Mouse (Mus musculus) right cerebral cortex, postnatal 4 days (tissue): ENCODE data around the gene Htra3.

Experiments
- DNase-seq: peaks from one replicate; pipeline ENCODE4 v3.0.0-alpha.2; 2022

Gene Htra3

DNA sequence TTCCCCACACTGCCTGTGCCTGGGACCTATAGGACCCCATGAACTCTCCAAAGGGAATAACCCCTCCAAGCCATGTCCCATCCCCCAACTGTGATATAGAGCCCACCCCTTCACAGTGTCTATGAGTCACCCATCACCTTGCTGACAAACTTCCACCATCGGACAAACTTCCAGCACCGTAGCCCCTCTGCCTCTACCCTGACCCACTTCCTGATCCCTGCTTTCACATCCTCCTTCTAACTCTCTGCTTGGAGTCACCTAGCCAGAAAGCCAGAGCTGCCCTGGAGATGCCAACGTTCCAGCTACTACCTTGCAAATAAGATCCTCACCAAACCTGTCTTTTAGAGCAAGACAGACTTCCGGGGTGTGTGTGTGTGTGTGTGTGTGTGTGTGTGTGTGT, 14.1 kb upstream of the Htra3 start:
- DNase-seq = no peak

DNA sequence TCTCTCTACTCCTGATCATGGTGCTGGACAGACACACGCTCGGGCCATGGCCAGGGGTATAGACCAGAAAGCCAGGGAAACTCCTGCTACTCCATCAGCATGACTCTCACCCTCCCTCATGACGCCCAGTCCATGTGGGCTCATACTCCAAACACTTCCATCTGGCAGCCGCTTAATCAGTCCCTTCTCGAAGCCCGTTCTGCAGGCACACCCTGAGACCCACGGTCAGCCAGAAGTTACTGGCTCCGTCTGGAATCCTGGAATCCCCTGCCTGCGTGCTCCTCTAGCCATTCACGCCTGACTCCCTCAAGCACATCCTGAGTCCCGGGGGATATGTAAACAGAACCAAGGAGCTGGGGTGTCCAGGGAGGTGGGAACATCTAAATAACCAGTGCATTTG, 11.7 kb upstream of the Htra3 start:
- DNase-seq = no peak

DNA sequence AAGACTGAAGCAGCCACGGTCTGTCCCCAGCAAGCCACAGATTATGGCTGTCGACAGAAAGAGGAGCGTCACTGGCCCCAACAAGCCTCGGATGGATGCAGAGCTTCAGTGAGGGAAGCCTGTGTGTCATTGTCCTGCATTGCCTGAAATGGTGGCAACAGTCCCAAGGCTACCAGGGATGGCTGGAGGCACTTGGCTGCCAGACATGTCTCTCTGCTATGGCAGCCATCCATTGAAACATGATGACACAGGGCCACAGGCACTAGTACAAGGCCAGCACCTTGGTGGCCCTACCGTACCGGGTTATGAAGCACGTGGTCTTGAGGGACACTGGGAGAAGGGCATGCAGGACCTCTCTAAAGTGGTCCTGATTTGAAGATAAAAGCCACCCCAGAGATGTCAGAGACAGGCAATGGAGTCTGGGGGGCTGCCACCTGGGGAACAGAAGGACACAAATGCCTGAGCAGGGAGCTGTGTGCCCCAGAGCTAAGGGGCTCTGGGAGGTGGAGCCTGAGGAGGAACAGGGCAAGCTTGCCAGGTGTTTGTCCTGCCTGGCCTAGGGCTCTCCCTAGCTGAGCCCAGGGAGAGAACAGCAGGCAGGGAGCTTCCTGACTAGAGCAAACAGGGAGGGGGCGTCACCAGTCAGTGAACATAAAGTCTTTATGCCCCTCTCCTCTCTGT, 11.0 kb upstream of the Htra3 start:
- DNase-seq = no peak

DNA sequence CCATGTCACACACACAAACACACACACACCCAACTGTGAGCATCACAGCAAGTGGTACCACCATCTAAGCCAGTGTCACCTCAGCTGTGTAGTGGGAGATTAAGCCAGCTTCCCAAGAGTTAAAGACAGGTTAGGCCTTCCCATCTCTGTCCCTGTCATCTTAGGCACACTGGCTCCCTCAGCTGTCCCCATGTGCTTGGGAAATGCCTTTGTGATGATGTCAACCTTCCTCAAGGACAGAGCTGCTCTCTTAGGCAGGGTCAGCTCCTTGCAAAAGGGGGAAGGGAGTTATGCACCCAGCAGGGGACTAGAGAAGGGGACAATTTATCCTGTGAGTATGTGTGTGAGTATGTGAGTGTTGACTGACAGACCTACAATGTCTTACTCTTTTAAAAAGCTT, 9.8 kb upstream of the Htra3 start:
- DNase-seq = no peak

DNA sequence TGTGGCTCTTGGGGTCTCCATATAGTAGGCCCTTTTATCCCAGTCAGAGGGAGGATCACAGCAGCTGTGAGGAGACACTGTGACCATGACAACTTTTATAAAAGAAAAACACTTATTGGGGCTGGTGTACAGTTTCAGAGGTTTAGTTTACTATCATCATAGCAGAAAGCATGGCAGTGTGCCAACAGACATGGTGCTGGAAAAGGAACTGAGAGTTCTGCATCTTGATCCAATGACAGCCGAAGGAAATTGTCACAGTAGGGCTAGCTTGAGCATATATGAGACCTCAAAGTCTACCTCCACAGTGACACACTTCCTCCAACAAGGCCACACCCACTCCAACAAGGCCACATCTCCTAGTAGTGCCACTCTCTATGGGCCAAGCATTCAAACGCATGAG, 9.3 kb upstream of the Htra3 start:
- DNase-seq = no peak

DNA sequence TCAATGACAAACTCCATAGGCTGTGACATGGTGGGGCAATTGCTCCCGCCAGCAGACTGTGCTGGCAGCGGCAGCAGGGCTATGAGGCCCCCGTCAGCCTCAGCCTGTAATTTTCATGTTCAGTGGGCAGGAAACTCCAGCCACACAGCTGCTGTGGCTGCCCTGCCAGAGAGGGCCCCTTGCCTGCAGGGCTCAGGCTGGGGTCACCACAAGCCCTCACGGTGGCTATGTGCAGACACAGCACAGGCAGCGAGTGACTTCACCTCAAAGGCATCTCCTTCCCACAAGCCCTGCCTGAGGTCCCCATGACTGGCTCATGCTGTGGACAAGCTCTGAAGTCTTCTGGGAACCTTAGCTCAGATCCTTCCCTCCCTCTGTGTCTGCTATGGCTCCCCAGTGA, 7.5 kb upstream of the Htra3 start:
- DNase-seq = no peak

DNA sequence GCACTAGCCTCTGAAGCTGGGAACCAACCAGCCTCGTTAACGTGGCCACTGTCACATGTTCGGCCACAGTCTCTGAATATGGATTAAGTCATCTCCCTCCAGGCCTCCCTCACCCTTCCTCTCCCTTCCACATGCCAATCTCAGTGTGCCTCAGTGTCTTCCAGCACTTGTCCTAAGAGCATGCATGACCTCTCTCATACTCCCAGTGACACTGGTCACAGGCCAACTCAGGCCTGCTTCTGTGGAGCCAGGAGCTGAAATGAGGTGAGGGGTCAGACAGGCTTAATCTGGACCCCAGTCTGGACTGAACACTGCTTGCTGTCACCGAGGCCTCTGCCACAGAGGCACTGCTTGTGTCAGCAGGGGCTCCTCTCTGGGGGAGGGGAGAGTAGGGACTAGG, 6.8 kb upstream of the Htra3 start:
- DNase-seq = no peak

DNA sequence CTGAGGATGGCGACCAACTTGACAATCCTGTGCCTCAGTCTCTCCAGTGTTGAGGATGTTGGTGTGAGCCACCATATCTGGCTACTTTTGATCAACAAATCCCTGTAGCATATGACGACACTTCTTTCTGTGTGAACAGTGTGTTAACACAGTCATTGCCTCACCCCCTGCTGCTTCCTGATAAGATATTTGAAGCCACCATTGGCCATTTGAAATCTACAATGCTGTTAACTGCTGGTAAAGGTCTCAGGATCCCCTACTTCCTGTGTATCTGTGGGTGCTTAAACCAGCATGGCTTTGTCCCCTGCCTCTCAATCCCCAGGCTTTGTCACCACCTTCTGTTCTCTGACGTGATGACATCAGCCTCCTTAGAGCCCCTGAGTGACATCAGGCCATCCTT, 5.5 kb upstream of the Htra3 start:
- no peak for DNase-seq

DNA sequence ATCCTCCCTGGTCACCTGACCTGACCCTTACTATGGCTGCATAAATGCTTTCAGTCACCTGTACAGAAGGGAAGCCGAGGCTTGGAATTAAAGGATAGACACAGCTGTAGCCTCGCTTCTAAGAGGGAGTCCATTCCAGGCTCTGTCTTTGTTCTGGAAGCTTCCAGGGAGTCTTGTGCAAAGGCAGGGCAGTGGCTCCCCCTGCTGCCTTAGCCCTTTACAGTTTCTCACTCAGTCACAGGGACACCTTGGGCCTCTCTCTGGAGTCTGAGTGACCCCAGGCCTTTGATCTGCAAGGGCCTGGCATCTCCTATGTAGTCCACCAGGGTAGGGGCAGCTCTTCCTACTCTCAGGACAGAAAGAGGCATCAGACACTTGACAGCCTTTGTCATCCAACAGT, 1.4 kb upstream of the Htra3 start:
- DNase-seq = peak; percentile 34

DNA sequence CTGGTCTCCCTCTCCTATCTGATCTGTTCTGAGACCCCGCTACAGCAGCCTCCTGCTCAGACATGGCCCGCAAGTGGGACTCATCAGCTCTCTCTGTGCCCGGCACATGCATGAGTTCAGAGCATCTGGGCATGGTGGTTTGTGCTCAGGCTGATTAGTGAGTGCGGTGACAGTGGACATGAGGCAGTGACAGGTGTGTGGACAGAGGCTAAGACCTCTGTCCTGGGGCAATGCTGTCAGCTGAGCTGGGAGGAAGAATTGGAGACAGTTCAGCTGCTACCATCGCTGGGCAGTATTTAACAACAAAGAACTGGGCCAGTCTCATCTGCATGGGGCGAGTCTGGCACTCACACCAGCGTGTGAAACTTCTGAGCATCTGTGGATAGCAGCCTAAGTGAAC, 2.6 kb downstream of the Htra3 start:
- DNase-seq = no peak

DNA sequence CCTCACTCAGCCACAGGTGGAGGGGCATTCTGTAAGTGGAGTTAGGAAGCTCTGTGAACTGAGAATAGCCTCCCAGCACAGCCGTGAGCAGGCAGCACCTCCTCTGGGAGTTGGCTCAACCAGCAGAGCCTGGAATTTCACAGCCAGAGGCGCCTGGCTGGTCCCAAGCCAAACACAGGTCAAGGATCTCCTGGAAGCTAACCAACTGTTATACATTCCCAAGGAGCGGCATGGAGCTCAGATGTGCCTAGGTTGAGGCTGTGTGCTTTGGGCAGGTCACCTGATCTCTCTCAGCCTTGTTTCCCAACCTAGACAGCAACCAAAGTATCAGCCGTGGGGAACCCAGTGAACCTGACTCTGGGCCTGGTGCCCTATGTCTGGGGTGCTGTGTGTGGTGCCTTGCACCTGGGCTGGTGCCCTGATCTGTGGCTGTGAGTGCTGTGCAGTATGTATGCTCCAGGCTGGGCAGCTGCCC, 5.5 kb downstream of the Htra3 start:
- no peak for DNase-seq

DNA sequence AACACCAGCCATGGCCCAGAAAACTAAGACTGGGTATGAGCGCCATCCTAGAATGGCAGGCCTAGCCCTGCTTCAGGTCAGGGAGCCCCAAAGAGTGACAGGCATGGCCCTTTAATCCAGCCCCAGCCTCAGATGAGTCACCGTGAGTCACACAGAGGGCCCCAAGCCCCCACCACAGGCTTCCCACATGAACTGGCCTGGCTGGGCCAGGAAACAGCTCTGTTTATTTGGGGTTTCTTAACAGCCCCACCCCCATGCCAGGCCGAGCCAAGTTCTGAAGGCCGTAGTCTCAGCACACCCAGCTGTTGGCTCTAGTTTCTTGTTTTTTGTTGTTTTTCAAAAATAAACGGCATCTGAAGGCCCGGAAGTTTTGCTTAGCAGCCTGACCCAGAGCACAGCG, 6.5 kb downstream of the Htra3 start:
- peak; percentile 37 for DNase-seq

DNA sequence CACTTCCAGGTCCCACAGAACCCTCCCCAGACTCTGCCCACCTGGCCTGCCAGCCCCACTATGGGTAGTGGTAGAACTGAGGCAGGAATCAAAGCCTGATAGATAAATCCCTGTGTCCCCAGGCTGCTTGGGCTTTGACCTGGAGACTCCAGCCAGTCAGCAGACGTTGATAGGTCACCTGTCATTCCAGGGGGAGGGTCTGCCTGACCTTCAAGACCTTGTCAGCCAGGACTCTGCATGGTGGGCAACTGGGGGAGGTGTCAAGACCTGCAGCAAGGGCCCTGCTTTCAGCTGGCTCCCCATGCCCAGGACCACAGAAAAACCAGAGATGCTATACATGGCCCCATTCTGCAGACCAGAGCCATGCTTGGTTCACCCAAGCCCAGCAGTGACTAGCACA, 7.0 kb downstream of the Htra3 start:
- no peak for DNase-seq

DNA sequence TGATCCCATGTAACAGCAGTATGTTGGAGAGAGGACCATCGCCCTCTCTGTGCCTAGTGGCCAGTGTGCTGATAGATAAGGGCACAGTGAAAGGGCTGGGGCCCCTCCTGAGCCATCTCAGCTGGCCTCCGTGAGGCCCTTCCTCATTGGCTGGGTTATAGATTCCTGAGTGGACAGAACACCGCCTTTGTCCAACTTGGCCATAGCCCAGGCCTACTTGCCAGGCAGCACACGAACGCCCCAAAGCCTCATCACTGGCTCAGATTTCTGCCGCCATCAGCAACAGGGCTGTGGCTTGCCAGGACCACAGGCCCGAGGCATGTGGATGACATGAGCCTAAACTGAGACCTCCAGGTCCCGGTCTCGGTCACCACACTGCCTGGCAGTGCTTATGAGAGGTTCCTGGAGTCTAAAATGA, 8.1 kb downstream of the Htra3 start:
- DNase-seq = peak; percentile 59

DNA sequence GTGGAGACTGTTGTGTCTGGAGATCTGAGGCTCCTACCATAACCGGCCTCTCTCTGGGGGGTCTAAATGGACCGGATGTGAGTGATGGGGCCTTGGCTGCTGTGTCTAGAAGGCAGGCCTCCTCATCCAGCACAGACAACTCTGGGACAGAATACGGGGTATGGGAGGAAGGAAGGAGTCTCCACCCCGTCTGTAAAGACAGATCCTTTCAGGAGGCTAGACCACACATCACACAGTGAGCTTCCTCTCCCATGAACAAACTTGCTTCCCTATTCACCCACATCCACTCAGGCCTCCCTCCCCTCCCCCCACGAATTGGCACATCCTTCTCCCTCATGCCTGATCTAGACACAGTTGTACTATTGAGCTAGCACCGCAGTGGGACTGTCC, 9.2 kb downstream of the Htra3 start:
- DNase-seq = peak; percentile 30

DNA sequence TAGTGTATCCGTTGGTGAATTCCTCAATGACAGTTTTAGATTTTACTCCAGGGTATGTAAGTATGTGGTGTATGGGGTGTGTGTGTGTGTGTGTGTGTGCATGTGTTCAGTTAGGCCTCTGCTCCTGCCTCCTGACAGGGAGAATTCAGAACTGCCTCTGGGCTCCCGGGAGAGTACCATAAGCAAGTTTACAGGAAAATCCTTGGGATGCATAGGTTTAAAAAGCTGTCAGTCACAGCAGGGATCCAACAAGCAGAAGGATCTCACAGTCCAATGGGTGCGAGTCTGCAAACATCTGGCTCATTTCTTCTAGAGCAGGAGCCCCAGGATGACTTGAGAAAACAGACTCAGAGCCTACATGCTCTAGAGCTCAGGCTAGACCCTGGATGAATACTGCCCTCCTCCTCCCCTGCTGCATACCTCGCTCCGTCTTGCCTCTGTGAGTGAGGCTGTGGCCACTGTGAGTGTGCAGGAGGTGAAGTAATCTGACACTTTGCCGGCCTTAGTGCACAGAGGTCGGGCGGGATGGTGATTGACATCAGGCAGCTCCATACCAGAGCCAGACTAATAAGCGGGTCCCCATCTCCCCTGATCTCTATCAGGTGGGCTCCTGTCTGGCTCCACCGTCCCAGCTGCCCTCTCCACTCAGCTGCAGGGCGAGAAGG, 9.7 kb downstream of the Htra3 start:
- no peak for DNase-seq

DNA sequence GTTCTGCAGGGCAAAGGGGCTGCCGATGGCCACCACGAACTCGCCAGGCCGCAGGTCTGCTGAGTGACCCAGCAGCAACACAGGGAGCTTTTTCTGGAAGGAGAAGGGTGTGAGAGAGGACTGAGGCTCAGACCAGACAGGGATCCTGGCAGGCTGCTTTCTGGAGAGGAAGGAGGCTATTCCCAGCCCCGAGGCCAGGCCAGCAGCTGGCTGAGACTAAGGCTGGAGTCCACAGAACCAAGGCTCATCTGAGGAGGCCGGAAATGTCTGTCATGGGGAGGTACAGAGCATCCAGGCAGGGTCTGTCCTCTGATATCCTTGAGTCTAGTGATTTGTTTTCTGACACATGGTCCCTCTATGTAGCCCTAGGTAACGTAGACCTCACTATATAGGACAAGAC, 13.4 kb downstream of the Htra3 start:
- DNase-seq = no peak

DNA sequence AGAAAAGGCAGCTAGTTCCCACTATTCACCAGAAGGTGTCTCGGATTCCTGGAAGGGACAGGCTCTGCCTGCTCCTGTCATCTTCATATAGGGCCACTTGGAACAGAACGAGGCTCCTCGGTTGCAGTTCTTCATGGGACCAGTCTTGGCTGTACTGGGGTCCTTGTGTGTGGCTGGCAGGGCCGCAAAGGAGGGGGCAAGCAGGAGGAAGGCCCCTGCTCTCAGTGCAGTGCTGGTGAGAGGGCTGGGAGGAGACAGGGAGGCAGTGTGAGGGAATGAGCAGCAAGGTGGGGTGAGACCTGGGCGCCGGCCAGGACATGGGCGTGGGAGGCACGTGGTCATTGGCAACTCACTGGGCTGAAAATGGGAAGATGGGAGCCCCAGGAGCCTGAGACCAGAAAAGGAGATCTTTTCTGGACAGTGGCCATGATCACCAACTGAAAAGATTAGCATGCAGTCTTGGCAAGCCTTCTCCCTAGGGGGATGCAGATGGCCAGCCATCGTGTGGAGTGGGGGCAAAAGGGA, 17.5 kb downstream of the Htra3 start:
- DNase-seq = no peak

DNA sequence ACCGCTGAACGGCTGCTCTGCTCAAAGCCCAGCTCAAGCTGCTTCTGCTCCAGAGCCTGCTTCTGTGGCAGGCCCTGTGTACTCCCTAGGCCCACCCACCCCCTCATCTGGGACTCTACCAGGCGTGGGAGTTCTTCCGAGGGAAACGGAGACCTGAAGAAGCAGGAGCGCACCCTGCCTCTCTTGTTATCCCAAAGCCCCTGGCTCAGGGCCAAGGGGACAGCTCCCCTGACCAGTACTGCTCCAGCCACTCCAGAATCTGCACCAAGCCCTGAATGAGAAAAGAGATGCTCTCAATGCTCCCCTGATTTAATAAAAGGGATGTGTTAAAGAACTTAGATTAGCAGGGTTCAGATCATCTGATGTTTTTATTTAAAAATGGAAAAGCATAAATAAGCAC, 18.4 kb downstream of the Htra3 start:
- DNase-seq = no peak

DNA sequence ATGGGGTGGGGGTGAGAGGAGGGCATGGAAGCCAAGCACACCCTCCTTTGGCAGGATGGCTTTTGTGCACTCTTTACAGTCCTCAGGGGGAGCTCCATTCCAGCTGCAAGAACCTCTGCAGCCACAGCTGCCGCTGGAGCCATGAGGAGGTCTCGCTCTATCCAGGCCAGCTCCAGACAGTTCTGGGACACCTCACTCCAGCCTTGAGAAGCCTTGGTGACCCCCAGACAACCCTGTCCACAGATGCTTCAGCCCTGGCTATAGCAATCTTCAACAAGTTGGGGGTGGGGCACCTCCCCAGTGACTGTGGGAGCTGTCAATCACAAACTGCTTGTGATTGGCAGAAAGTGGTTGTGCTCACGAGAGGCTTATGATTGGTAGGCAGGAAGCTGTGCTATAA, 20.1 kb downstream of the Htra3 start:
- DNase-seq = no peak

DNA sequence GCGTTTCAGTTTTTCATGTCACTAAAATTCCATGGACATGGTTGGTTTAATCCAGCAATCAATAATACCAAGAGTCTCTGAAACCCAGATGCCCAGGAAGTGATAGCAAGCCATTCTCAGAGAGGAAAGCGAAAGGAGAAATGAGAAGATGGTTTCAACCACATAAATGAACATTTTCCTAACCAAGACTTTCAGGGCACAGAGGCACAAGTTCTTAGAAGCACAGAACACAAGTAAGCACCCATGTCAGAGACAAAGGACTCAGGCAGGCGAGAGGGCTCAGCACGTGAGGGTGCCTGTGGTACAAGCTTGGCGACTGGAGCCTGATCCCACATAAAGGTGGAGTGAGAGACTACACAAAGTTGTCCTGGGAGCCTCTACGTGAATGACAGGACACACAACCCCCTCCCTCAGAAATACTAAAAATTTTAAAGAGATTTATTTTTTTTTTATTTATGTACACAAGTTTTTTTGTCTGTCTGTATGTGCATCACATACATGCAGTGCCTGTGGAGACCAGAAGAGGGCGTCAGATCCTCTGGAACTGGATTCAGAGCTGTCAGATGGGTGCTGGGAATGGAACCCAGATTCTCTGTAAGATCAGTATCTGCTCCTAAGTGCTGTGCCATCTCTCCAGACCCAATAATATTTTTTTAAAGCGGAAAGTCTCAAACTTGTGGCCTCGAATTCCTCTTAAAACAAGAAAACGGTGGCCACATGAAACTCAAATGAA, 23.7 kb downstream of the Htra3 start:
- DNase-seq = no peak

DNA sequence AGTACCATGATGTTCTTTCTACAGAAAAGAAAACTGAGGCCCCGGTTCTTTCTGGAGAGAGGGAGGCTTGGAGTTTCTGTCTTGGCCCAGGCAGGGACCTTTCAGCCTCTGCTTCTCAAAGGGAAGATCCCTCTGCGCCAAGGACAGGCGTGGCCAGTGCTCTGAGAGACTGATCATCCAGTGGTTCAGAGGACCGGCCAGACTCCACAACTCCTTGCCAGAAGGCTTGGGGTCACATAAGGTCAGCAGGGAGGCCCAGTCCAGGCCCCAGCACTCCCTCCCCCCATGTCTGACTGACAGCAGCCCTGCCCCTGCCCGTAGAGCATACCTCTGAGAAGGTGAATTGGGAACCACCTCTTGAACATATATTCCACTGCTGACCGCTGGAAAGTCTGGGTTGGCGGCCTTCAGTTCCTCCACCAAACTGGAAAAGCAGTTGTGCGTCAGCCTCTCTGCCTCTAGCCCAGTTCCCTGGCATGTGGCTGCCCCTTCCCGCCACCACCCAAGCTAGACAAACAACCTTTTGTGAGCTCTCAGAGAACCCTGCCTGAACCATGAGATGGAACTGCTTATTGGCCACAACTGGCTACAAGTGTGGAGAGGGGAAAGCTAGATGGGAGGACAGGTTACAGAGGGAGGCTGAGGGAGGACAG, 25.7 kb downstream of the Htra3 start:
- no peak for DNase-seq

DNA sequence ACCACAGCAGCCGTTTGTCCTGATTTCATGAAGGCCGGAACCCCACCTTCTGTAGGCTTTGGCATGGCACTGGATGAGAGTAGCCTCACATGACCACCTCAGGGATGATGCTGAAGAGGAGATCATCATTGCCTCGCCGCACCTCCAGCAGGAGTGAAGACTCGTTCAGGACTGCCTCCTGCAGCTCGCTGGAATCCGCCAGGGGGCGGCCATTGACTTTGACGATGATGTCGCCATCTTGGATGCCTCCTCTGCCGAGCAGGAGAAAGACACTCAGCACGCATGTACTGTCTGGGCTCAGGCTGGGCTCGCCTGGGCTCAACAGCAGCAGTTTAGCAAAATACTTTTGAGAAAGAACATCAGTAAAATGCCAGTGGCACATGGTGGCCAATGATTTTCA, 26.7 kb downstream of the Htra3 start:
- no peak for DNase-seq

DNA sequence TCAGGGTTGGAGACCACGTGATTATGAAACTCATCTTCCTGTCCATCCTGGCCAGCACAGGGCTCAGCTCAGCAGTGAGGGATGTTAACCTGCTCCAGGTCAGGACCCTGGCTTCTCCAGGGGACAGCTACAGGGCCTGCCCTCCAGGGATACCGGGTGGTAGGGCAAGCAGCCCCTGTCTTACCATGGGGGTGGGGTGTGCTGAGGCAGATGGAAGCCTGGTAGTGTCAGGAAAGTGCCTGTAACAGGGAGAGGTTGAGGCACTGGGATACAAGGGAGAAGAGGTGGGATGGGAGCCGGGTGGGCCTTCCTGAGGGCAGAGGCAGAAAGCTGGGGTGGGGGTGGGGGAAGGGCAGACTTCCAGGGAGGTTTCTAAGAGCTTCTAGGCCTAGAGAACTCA, 27.3 kb downstream of the Htra3 start:
- no peak for DNase-seq
